Mouse (Mus musculus): ENCODE data around the gene Etfrf1.

- TF ChIP-seq POLR2A (IDR thresholded peaks at IDR 0.05; ENCODE audit: borderline replicate concordance, insufficient read depth, low read length) (no peak), CTCF (IDR thresholded peaks at IDR 0.05; ENCODE audit: borderline replicate concordance, insufficient read depth, low read depth, low read length) (peak; percentile 42; the same call in 1 of the 2 replicates)
Measured at GRCm38 (mm10) chr6:145179665-145180064, 31.3 kb upstream of the Etfrf1 start.

All from cerebellum, adult 2 months (tissue).